Mouse (Mus musculus) hindbrain, embryonic 14.5 days (tissue): ENCODE data around the gene Gpc6. TPM values are rescaled to one million over a fixed set of nuclear protein-coding genes. Genes with fewer than 3 reads are reported as not detected.

Experiments used
- ATAC-seq: fragments of 200-750 bp; cut with Nextera tagmentation; 2 replicates; pipeline ENCODE4 v1.8.0; 2017; ENCODE audit warnings: moderate number of reproducible peaks, mild to moderate bottlenecking, moderate TSS enrichment, moderate library complexity; ENCODE audit not compliant: low FRiP score
- DNase-seq: peaks from one replicate; pipeline ENCODE4 v3.0.0-alpha.2; 2015; ENCODE audit warnings: low spot score
- H3K27ac ChIP-seq: fragments of 300-500 bp; sonication (generic); 2 replicates; pipeline ENCODE4 v1.5.1; 2014; ENCODE audit warnings: mild to moderate bottlenecking, moderate library complexity
- H3K27me3 ChIP-seq: fragments of 300-500 bp; sonication (generic); 2 replicates; pipeline ENCODE4 v1.6.1; 2014; ENCODE audit warnings: mild to moderate bottlenecking, low read length, mixed read lengths; ENCODE audit not compliant: control insufficient read depth, insufficient read depth
- H3K36me3 ChIP-seq: fragments of 300-500 bp; sonication (generic); replicated peaks from 2 replicates; pipeline ENCODE4 v1.6.1; 2014; ENCODE audit not compliant: control insufficient read depth, insufficient read depth
- H3K4me1 ChIP-seq: fragments of 300-500 bp; sonication (generic); replicated peaks from 2 replicates; pipeline ENCODE4 v1.6.1; 2014; ENCODE audit warnings: antibody characterized with exemption, low read length, mixed read lengths; ENCODE audit not compliant: control insufficient read depth, insufficient read depth
- H3K4me2 ChIP-seq: fragments of 300-500 bp; sonication (generic); replicated peaks from 2 replicates; pipeline ENCODE4 v1.6.1; 2014; ENCODE audit warnings: mild to moderate bottlenecking, moderate library complexity
- H3K4me3 ChIP-seq: fragments of 300-500 bp; sonication (generic); replicated peaks from 2 replicates; pipeline ENCODE4 v1.5.1; 2014; ENCODE audit warnings: mild to moderate bottlenecking, low read length
- H3K9ac ChIP-seq: fragments of 300-500 bp; sonication (generic); 2 replicates; pipeline ENCODE4 v1.6.1; 2014
- H3K9me3 ChIP-seq: fragments of 300-500 bp; sonication (generic); 2 replicates; pipeline ENCODE4 v1.6.1; 2016; ENCODE audit warnings: low read length; ENCODE audit not compliant: control insufficient read depth
- WGBS: fragments of 180-500 bp; shearing (Covaris S2); extraction: QIAGEN DNeasy Blood & Tissue Kit; methylation state at CpG from one replicate; pipeline ENCODE4 v1.1.7; 2014; 5-methylcytosine and 5-hydroxymethylcytosine counted together
- polyA plus RNA-seq: library from polyadenylated mRNA; unstranded; fragments of >200 nt; fragmentation: Nextera tagmentation; extraction: Ambion mirVana; gene quantifications from 2 replicates; pipeline ENCODE4 v1.2.1, GENCODE M21; 2014

Gene Gpc6
- polyA plus RNA-seq, 1 experiment from 2014 or later, result 18.6 TPM

DNA sequence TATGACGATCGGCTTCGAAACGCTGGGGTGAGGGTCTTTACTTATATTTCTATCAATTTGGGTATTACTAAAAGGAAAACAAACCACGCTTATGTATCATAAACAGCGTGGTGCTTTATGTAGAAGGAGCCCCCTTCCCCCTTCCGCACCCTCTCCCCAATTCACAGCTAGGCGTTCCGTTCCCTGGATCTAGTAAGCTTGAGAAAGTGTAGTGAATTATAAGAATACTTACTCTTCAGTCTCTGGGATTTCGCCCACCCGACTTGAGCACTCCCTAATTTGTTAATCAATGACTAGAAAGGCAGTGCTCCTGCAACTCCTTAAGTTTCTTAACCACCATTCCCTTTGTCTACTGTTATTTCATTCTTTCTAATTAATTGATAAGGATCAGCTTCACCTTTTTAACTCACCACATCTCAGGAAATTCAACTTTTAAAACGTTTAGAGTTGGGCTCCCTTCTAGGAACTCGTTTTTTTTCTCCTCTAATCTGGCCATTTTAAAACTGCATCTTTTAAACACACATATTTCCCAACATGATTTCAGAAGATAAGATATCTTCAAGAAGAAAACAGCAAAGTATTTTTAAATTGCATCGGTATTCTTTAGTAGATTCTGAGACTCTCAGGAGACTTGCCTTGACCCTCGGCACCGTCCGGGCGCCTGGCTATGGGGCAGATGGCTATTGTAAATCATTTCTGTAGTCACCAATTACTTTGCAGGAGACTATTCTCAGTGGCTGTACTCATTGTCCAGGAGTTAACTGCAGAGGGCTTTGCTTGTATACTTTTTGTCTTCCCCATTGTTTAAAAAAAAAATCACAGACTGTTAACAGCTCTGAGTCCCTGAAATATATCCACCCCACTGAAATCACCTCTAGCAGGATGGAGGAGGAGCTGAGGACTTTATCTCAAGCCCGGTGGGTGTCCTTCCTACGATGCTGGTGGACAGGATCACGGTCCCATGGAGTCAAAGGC, 2.5 kb downstream of the Gpc6 start:
- H3K4me1 ChIP-seq, result peaks cover 20% of the 10 kb centered on the region
- peak overlapping the region; percentile 83 for H3K9ac ChIP-seq
- DNase-seq (no peak), ATAC-seq (no peak)
- peak overlapping the region; percentile 85 for H3K27ac ChIP-seq
- peak overlapping the region; percentile 67 for H3K4me2 ChIP-seq
- no peaks in the 10 kb centered on the region for H3K36me3 ChIP-seq
- no peaks in the 10 kb centered on the region for H3K9me3 ChIP-seq
- H3K4me3 ChIP-seq, result peak overlapping the region; percentile 81
- WGBS, result under 1% methylated on average over 21 of the region's 21 CpGs
- no peaks in the 10 kb centered on the region for H3K27me3 ChIP-seq

- Histone ChIP-seq H3K4me1 (peaks cover 20% of the 10 kb centered on the region), H3K4me3 (peak overlapping the region; percentile 81), H3K9ac (peak overlapping the region; percentile 83; the same call in 1 of the 2 replicates), H3K27ac (no peak overlapping the region), H3K27me3 (no peaks in the 10 kb centered on the region), H3K36me3 (no peaks in the 10 kb centered on the region), H3K9me3 (no peaks in the 10 kb centered on the region), H3K4me2 (peak overlapping the region; percentile 67)
- WGBS, result 50% methylated on average over 2 of the region's 2 CpGs
- no peak for ATAC-seq
- peak; percentile 33 for DNase-seq
These were observed 3.3 kb downstream of the Gpc6 start for GRCm38 (mm10) chr14:116928395-116928794.

GRCm38 (mm10) chr14:116928796-116929529, 3.8 kb downstream of the Gpc6 start:
- H3K36me3 ChIP-seq, result no peaks in the 10 kb centered on the region
- WGBS, result 32% methylated on average over 7 of the region's 7 CpGs
- DNase-seq (peak; percentile 53), ATAC-seq (no peak)
- peak overlapping the region; percentile 44; the same call in 1 of the 2 replicates for H3K27ac ChIP-seq
- H3K27me3 ChIP-seq, result no peaks in the 10 kb centered on the region
- H3K4me3 ChIP-seq, result peak overlapping the region; percentile 81
- no peaks in the 10 kb centered on the region for H3K9me3 ChIP-seq
- H3K4me2 ChIP-seq, result peak overlapping the region; percentile 67
- H3K9ac ChIP-seq, result no peak overlapping the region; the same call in 1 of the 2 replicates
- H3K4me1 ChIP-seq, result peaks cover 20% of the 10 kb centered on the region

GRCm38 (mm10) chr14:116933825-116934224, 8.7 kb downstream of the Gpc6 start:
- peaks cover 6% of the 10 kb centered on the region; the same call in 1 of the 2 replicates for H3K4me1 ChIP-seq
- no peak overlapping the region for H3K4me3 ChIP-seq
- no peak overlapping the region for H3K9ac ChIP-seq
- no peak overlapping the region for H3K4me2 ChIP-seq
- H3K36me3 ChIP-seq, result no peaks in the 10 kb centered on the region
- DNase-seq, result no peak
- no peak overlapping the region for H3K27ac ChIP-seq
- no peaks in the 10 kb centered on the region for H3K9me3 ChIP-seq
- ATAC-seq, result no peak
- WGBS, result 88% methylated on average over 5 of the region's 5 CpGs
- no peaks in the 10 kb centered on the region for H3K27me3 ChIP-seq

DNA sequence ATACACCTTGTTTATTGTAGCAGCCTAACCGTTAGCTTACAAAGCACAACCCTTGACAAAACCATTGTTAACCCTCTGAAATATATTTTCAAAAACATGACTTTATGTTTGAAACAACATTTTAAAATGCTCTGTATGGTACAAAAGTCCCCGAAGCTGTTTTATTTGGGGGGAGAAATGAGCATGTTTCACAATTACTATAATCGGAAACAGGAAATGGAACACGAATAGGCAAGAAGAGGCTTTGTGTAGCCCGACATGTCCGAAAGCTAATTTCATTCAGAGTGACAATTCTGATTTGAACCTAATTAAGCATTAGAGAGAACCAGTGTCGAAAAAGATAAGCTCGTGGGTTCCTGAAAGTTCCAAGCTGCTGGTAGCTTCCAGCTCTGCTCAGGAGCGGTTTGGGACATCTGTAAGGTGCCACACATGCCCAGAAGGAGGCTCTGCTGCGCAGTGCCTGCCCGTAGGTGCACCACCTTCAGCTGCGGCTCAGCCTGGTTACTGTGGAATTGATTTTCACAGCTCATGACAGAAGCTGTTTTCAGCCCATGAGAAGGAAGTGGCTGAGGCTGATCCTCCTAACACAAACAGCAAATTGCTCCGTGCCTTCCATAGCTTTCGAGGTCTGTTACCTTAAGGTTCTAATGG, 12.9 kb downstream of the Gpc6 start:
- 72% methylated on average over 14 of the region's 14 CpGs for WGBS
- H3K4me2 ChIP-seq, result no peak overlapping the region
- H3K27ac ChIP-seq, result no peak overlapping the region
- H3K27me3 ChIP-seq, result no peaks in the 10 kb centered on the region
- H3K36me3 ChIP-seq, result no peaks in the 10 kb centered on the region
- DNase-seq, result peak; percentile 47
- H3K4me1 ChIP-seq, result no peaks in the 10 kb centered on the region
- H3K9me3 ChIP-seq, result no peaks in the 10 kb centered on the region
- H3K4me3 ChIP-seq, result no peak overlapping the region
- no peak overlapping the region for H3K9ac ChIP-seq
- peak; percentile 53; the same call in 1 of the 2 replicates for ATAC-seq

- Histone ChIP-seq H3K27me3 (no peaks in the 10 kb centered on the region), H3K4me1 (no peaks in the 10 kb centered on the region), H3K36me3 (no peaks in the 10 kb centered on the region), H3K4me3 (no peak overlapping the region), H3K9me3 (no peaks in the 10 kb centered on the region), H3K9ac (no peak overlapping the region), H3K27ac (no peak overlapping the region), H3K4me2 (no peak overlapping the region)
- DNase-seq (no peak), ATAC-seq (no peak)
- WGBS, result 90% methylated on average over 9 of the region's 9 CpGs
These were observed 13.6 kb downstream of the Gpc6 start for GRCm38 (mm10) chr14:116938735-116939134.

DNA sequence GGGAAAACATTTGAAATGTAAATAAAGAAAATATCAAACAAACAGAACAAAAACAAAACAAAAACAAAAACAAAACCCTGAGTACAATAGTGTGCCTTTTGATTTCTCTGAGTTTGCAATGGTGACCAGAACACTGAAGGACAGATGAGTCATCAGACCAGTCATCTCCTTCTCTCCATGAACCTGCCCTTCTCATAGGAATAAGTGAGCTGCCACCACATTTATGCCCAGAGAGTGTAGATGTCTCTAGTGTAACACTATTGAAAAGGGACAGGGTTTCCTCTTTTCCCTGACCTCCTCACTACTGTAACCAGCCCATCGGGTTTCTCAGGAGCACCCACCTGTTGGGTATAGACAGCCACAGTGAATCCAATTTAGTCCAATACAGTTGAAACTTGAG, 14.4 kb downstream of the Gpc6 start:
- Histone ChIP-seq H3K4me1 (no peaks in the 10 kb centered on the region), H3K27ac (no peak overlapping the region), H3K9me3 (0 out of 2 replicates have a peak, but pooled peaks cover 4% of the 10 kb centered on the region), H3K36me3 (no peaks in the 10 kb centered on the region), H3K9ac (no peak overlapping the region), H3K4me3 (no peak overlapping the region), H3K4me2 (no peak overlapping the region), H3K27me3 (no peaks in the 10 kb centered on the region)
- ATAC-seq (no peak), DNase-seq (no peak)
- whole genome bisulfite sequencing, result 93% methylated on average over 1 of the region's 1 CpGs

DNA sequence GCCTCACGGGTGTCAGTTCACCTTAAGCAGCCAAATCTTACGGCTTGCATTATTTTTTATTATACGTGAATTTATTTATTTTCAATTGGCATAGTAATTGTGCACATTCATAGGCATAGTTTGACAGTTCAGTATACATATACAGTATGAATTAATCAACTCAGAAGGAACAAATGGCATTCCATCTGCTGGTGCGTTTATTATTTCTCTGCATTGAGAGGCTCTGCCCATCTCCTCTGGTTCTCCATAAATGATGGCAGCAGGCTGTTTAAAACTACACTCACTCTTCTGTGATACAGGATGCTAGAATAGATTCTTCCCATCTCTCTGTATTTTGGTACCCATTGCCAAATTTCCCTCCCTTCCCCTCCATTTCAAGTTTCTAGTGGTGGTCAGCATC, 16.7 kb downstream of the Gpc6 start:
- 91% methylated on average over 4 of the region's 4 CpGs for WGBS
- Histone ChIP-seq H3K9ac (no peak overlapping the region), H3K9me3 (0 out of 2 replicates have a peak, but pooled peaks cover 4% of the 10 kb centered on the region), H3K4me3 (no peak overlapping the region), H3K27me3 (no peaks in the 10 kb centered on the region), H3K36me3 (no peaks in the 10 kb centered on the region), H3K27ac (no peak overlapping the region), H3K4me2 (no peak overlapping the region), H3K4me1 (no peaks in the 10 kb centered on the region)
- DNase-seq, result no peak
- no peak for ATAC-seq

- WGBS, result 96% methylated on average over 7 of the region's 7 CpGs
- no peaks in the 10 kb centered on the region for H3K36me3 ChIP-seq
- ATAC-seq (no peak), DNase-seq (no peak)
- H3K9me3 ChIP-seq, result peaks cover 6% of the 10 kb centered on the region
- no peak overlapping the region for H3K27ac ChIP-seq
- no peak overlapping the region for H3K4me2 ChIP-seq
- H3K9ac ChIP-seq, result no peak overlapping the region
- H3K27me3 ChIP-seq, result no peaks in the 10 kb centered on the region
- H3K4me1 ChIP-seq, result no peaks in the 10 kb centered on the region
- no peak overlapping the region for H3K4me3 ChIP-seq
These were observed 18.6 kb downstream of the Gpc6 start for GRCm38 (mm10) chr14:116943751-116944150.
